Mouse (Mus musculus) testis, adult 2 months (tissue): ENCODE data around the gene Saa4. TPM values are rescaled to one million over a fixed set of nuclear protein-coding genes. Genes with fewer than 3 reads are reported as not detected.
"Not testable (repeated sequence)": the region's sequence is repeated elsewhere in the genome, so short reads cannot be mapped to it uniquely, and the experiment has no call there.

Experiments used
- H3K27ac ChIP-seq: fragments of 200-500 bp; 2 replicates; pipeline ENCODE4 v1.5.1; 2012; ENCODE audit warnings: low read depth, low read length; ENCODE audit not compliant: control insufficient read depth, insufficient read depth
- H3K27me3 ChIP-seq: fragments of 200-500 bp; 2 replicates; pipeline ENCODE4 v1.6.1; 2012; ENCODE audit warnings: mild to moderate bottlenecking, low read length, moderate library complexity; ENCODE audit not compliant: control insufficient read depth, insufficient read depth
- H3K36me3 ChIP-seq: fragments of 200-500 bp; 2 replicates; pipeline ENCODE4 v1.6.1; 2012; ENCODE audit warnings: mild to moderate bottlenecking, low read length; ENCODE audit not compliant: control insufficient read depth, insufficient read depth
- H3K4me1 ChIP-seq: fragments of 200-500 bp; 2 replicates; pipeline ENCODE4 v1.6.1; 2012; ENCODE audit warnings: low read length; ENCODE audit not compliant: control insufficient read depth, insufficient read depth
- H3K4me3 ChIP-seq: fragments of 200-500 bp; 2 replicates; pipeline ENCODE4 v1.5.1; 2012; ENCODE audit warnings: low read depth, mild to moderate bottlenecking, low read length, moderate library complexity, mixed read lengths; ENCODE audit not compliant: control insufficient read depth
- CTCF ChIP-seq: fragments of 200-500 bp; IDR thresholded peaks from 2 replicates; pipeline ENCODE4 v1.5.1; 2012; ENCODE audit warnings: low read depth, mild to moderate bottlenecking, inconsistent platforms, low read length, moderate library complexity; ENCODE audit not compliant: control insufficient read depth, insufficient read depth, insufficient replicate concordance
- POLR2A ChIP-seq: fragments of 200-500 bp; IDR thresholded peaks from 2 replicates; pipeline ENCODE4 v1.6.1; 2012; ENCODE audit warnings: low read depth, mild to moderate bottlenecking, inconsistent platforms, low read length, moderate library complexity; ENCODE audit not compliant: control insufficient read depth
- polyA plus RNA-seq: library from polyadenylated mRNA; depleted of rRNA; stranded (reverse); fragments of >200 nt; gene quantifications from 2 replicates; pipeline ENCODE4 v1.2.3, GENCODE M21; 2012; rRNA removed

Gene Saa4
- polyA plus RNA-seq, 1 experiment, result 0.09 TPM

DNA sequence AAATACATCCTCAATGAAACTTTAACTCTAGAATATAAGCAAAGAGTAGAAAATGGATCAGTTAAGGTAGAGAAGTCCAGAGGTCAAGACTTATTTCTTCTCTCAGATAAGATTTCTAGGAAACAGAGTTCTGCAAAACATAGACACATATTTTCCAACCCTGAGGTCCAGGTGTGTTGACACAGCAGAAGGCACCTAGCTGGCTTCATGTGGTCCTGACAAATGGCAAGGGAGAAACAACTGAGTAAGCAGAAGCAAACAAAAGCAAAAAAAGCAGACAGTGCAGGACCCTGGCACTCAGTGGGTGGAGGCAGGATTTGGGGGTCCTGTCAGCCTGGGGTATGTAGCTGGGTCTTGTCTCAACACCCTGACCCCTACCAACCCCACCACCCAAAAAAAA, 51.7 kb downstream of the Saa4 start:
- TF ChIP-seq POLR2A (no peak), CTCF (no peak)
- no peak overlapping the region for H3K4me3 ChIP-seq
- no peak overlapping the region for H3K27ac ChIP-seq

DNA sequence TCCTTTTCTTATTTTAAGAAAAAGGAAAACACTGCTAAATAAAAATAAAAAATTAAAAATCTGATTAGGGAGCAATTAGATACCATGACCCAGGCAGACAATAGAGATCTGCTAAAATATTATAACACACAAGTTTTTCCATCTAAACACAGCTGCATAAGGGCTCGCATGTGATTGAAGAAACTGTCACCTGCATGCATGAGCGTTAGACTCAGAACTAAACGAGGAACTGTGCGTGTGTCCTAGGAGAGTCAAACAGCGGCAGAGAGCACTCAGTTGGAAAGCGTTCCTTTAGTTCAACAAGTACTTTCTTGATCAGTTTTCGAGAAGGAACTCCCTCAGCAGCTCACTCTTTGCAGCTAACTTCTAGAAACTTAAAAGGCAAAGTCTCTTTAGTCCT, 53.4 kb downstream of the Saa4 start:
- H3K4me3 ChIP-seq, H3K27ac ChIP-seq, H3K27me3 ChIP-seq, H3K4me1 ChIP-seq, H3K36me3 ChIP-seq: not testable (repeated sequence)

More for the DNA sequence above, 51.7 kb downstream of the Saa4 start:
- no peaks in the 10 kb centered on the region for H3K27me3 ChIP-seq
- H3K36me3 ChIP-seq, result no peaks in the 10 kb centered on the region
- no peaks in the 10 kb centered on the region for H3K4me1 ChIP-seq

DNA sequence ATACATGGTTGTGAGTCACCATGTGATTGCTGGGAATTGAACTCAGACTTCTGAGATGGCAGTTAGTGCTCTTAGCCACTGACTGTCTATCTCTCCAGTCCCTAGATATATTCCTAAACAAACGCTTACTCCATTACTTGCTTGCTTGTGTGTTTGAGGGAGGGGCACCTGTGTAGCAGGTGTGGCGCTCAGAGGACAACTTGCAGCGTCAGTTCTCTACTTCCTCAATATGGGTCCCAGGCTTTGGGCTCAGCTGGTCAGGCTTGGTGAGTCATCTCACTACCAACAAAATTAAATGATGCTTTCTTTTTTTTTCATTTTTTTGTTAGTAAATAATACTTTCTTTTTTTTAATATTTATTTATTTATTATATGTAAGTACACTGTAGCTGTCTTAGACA, 54.0 kb downstream of the Saa4 start:
- H3K27ac ChIP-seq, result no peak overlapping the region
- H3K27me3 ChIP-seq, result no peaks in the 10 kb centered on the region
- H3K4me3 ChIP-seq, result no peak overlapping the region
- TF ChIP-seq CTCF (no peak), POLR2A (no peak)
- no peaks in the 10 kb centered on the region for H3K36me3 ChIP-seq
- H3K4me1 ChIP-seq, result no peaks in the 10 kb centered on the region

Other genes starting within 250 kb of the Saa4 start
- gene Sergef, start 92.8 kb downstream of the Saa4 start, polyA plus RNA-seq, result 6.8 and 7.7 TPM in 2 replicates
- 0.22 TPM in 1 of 2 replicates, not detected in the other for gene Tph1, start 60.1 kb downstream of the Saa4 start, polyA plus RNA-seq
- 8.7 and 9.5 TPM in 2 replicates for gene Saal1, start 21.9 kb downstream of the Saa4 start, polyA plus RNA-seq
- gene Saa3, start 16.9 kb downstream of the Saa4 start, polyA plus RNA-seq, result not detected in 2 replicates
- gene Saa1, start 10.4 kb upstream of the Saa4 start, polyA plus RNA-seq, result 1.2 and 1.8 TPM in 2 replicates
- gene Saa2, start 19.2 kb upstream of the Saa4 start, polyA plus RNA-seq, result not detected in 2 replicates
- 13.1 and 16.5 TPM in 2 replicates for gene Hps5, start 63.5 kb upstream of the Saa4 start, polyA plus RNA-seq
- 32.3 and 32.7 TPM in 2 replicates for gene Gtf2h1, start 63.5 kb upstream of the Saa4 start, polyA plus RNA-seq
- 979 and 1,018 TPM in 2 replicates for gene Ldha, start 108.9 kb upstream of the Saa4 start, polyA plus RNA-seq
- 2,921 and 3,733 TPM in 2 replicates for gene Ldhc, start 128.6 kb upstream of the Saa4 start, polyA plus RNA-seq
- gene Tsg101, start 187.4 kb upstream of the Saa4 start, polyA plus RNA-seq, result 38.3 and 45.7 TPM in 2 replicates
- 2.4 and 2.9 TPM in 2 replicates for gene Uevld, start 225.9 kb upstream of the Saa4 start, polyA plus RNA-seq